Mouse (Mus musculus) forebrain, embryonic 15.5 days (tissue): ENCODE measurements at regions not wholly inside any gene's neighbourhood (a gene's known extent, or its start where the extent isn't known, plus 50 kb on each side); places are given as distances from the start of the nearest gene placed in this dataset.
"Not testable (repeated sequence)": the region's sequence is repeated elsewhere in the genome, so short reads cannot be mapped to it uniquely, and the experiment has no call there.

Source experiments
- ATAC-seq: fragments of 200-750 bp; cut with Nextera tagmentation; replicated peaks from 2 replicates; pipeline ENCODE4 v1.8.0; 2017; ENCODE audit warnings: mild to moderate bottlenecking, moderate TSS enrichment, moderate library complexity
- H3K27ac ChIP-seq: fragments of 300-500 bp; sonication (generic); replicated peaks from 2 replicates; pipeline ENCODE4 v1.5.1; 2015; ENCODE audit warnings: mild to moderate bottlenecking, inconsistent platforms
- H3K27me3 ChIP-seq: fragments of 300-500 bp; sonication (generic); 2 replicates; pipeline ENCODE4 v1.6.1; 2015; ENCODE audit warnings: inconsistent platforms
- H3K36me3 ChIP-seq: fragments of 300-500 bp; sonication (generic); 2 replicates; pipeline ENCODE4 v1.6.1; 2015; ENCODE audit warnings: mild to moderate bottlenecking, inconsistent platforms
- H3K4me1 ChIP-seq: fragments of 300-500 bp; sonication (generic); 2 replicates; pipeline ENCODE4 v1.6.1; 2015; ENCODE audit warnings: inconsistent platforms
- H3K4me2 ChIP-seq: fragments of 300-500 bp; sonication (generic); replicated peaks from 2 replicates; pipeline ENCODE4 v1.6.1; 2015; ENCODE audit warnings: mild to moderate bottlenecking, inconsistent platforms
- H3K4me3 ChIP-seq: fragments of 300-500 bp; sonication (generic); 2 replicates; pipeline ENCODE4 v1.5.1; 2015; ENCODE audit warnings: mild to moderate bottlenecking, inconsistent platforms
- H3K9ac ChIP-seq: fragments of 300-500 bp; sonication (generic); replicated peaks from 2 replicates; pipeline ENCODE4 v1.6.1; 2015; ENCODE audit warnings: mild to moderate bottlenecking, inconsistent platforms
- H3K9me3 ChIP-seq: fragments of 300-500 bp; sonication (generic); 2 replicates; pipeline ENCODE4 v1.6.1; 2016; ENCODE audit warnings: inconsistent platforms
- WGBS: fragments of 180-500 bp; shearing (Covaris S2); methylation state at CpG from one replicate; pipeline ENCODE4 v1.1.7; 2015; ENCODE audit warnings: mixed read lengths; 5-methylcytosine and 5-hydroxymethylcytosine counted together

DNA sequence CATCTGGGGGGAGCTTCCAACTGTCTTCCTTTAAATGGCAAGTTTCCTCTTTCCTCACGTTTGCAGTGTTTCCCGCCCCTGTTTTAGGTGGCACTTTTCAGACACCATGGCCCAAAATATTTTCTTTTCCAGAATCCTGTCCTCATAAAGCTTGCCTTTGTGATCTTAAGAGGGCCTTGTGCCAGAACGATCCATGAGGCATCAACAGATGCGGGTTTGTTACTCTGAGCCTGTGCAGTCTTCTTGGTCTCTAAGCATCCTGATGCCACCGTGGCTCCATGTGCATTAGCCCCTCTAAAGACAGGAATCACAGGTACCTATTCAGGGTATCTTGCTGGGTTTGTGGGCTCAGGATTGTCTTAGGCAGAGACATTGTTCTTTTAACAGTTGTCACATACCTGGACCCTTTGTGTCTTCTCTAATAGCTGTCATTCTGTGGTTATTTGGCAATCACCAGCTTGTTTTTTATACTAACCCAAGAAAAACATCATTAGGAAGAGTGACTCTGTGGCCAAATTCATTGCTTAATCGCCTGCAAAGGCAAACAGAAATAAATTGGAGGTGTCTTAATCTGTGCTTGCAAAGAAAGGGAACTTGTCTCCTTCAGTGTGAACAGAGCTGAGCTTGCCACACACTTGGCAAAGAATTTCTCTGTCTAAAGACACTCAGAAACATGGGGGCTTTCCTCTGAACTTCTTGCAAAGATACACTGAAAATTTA, 179.3 kb downstream of the Nuak1 start:
- no peaks in the 10 kb centered on the region for H3K27me3 ChIP-seq
- no peaks in the 10 kb centered on the region for H3K9me3 ChIP-seq
- no peak overlapping the region for H3K4me3 ChIP-seq
- no peaks in the 10 kb centered on the region for H3K4me1 ChIP-seq
- no peak overlapping the region for H3K27ac ChIP-seq
- no peak overlapping the region for H3K4me2 ChIP-seq
- no peaks in the 10 kb centered on the region for H3K36me3 ChIP-seq
- no peak for ATAC-seq
- no peak overlapping the region for H3K9ac ChIP-seq
- 71% methylated on average over 6 of the region's 6 CpGs for WGBS

DNA sequence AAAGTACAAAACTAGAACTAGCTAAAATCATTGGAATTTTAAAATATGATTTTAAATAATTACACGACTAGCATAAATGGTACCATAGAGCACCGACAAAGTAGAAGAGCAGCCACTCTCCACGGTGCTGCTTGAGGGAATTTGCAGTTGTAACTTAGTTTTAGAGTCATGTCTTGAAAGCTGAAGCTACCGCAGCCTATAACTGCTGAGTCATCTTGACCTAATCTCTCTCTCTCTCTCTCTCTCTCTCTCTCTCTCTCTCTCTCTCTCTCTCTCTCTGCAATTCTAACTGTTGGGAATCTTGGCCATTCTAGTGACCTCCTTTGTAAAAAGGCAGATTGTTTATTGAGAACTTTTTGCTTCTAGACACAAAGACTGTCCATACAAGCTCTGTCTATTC, 177.5 kb downstream of the Nuak1 start:
- H3K27me3 ChIP-seq = no peaks in the 10 kb centered on the region
- no peak overlapping the region for H3K9ac ChIP-seq
- H3K9me3 ChIP-seq = no peaks in the 10 kb centered on the region
- no peak for ATAC-seq
- H3K4me3 ChIP-seq = no peak overlapping the region
- no peaks in the 10 kb centered on the region for H3K36me3 ChIP-seq
- 93% methylated on average over 4 of the region's 4 CpGs for WGBS
- H3K4me2 ChIP-seq = no peak overlapping the region
- no peak overlapping the region for H3K27ac ChIP-seq
- no peaks in the 10 kb centered on the region for H3K4me1 ChIP-seq

DNA sequence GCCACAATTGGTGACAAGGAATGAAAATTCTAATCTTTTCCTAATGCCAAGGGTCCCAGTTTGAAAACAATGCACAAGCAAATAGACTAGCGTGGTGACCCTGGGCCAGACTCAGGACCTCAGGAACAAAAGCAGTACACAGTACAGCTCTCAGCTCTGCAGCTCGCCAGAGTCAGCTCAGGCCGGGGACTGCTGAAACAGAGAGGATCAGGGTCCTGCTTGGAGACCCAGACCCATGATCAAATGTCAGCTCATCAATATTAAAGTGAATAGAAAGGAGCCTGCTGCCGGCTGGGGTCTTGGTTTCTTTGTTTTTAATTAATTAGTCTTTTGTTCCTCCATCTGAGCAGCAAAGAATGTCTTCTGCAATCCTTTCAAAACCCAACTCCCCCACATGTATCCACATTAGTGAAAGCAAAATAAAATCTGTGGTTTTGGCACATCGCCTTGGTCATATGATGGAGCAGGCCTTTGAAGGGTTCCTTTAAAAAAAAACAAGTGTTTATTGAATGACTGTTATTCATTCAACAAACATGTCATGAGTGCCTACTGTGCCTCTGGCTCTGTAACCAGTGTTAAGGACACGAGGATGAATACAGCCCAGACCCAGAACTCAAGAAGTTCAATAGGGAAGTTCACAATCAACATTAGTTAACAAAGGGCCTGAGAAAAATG, 154.4 kb downstream of the Nuak1 start:
- no peaks in the 10 kb centered on the region for H3K9me3 ChIP-seq
- no peak overlapping the region for H3K4me3 ChIP-seq
- peaks cover 9% of the 10 kb centered on the region for H3K4me1 ChIP-seq
- peak overlapping the region; percentile 63 for H3K27ac ChIP-seq
- no peaks in the 10 kb centered on the region for H3K36me3 ChIP-seq
- 26% methylated on average over 6 of the region's 6 CpGs for WGBS
- no peaks in the 10 kb centered on the region for H3K27me3 ChIP-seq
- H3K9ac ChIP-seq = no peak overlapping the region
- peak; percentile 69; the same call in 1 of the 2 replicates for ATAC-seq
- H3K4me2 ChIP-seq = no peak overlapping the region

DNA sequence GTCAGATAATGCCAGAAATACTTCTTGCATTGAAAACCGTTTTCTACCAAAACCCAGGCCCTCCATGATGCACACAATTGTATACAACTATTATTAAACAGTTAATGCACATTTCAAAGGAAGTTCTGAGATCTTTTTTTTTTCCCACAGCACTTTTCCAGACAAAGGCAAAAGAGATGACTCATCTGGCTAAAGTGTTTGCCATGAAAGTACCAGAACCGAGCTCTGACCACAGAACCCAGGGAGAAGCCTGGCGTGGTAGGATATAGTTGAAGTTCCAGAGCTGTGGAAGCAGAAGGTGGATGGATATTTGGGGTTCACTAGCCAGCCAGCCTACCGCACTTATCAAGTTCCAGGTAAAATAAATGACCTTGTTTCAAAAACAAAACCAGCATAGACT, 146.0 kb downstream of the Nuak1 start:
- H3K4me1 ChIP-seq = no peaks in the 10 kb centered on the region
- no peaks in the 10 kb centered on the region for H3K27me3 ChIP-seq
- H3K9ac ChIP-seq = no peak overlapping the region
- no peak overlapping the region for H3K4me3 ChIP-seq
- H3K4me2 ChIP-seq = no peak overlapping the region
- ATAC-seq = no peak
- 91% methylated on average over 4 of the region's 4 CpGs for WGBS
- H3K9me3 ChIP-seq = no peaks in the 10 kb centered on the region
- H3K27ac ChIP-seq = no peak overlapping the region
- H3K36me3 ChIP-seq = no peaks in the 10 kb centered on the region

DNA sequence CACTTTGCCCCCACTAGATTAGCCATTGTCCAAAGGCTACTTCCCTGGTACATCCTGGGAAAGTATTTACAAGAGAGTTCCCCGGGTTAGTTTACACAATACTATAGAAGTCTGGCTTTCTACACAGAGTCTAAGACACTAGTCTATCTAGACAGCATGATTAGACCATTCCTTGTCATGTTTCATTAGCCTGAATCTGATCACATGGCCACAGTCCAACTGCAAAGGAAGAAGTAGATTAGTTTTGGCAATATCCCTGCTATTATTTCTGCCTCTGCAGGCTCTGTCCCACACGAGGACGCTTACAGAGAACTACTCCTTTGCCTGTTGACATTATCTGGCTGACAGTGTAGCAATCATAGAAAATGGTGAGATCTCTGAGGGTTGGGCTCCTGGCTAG, 144.2 kb downstream of the Nuak1 start:
- WGBS = 82% methylated on average over 3 of the region's 3 CpGs
- no peaks in the 10 kb centered on the region for H3K27me3 ChIP-seq

DNA sequence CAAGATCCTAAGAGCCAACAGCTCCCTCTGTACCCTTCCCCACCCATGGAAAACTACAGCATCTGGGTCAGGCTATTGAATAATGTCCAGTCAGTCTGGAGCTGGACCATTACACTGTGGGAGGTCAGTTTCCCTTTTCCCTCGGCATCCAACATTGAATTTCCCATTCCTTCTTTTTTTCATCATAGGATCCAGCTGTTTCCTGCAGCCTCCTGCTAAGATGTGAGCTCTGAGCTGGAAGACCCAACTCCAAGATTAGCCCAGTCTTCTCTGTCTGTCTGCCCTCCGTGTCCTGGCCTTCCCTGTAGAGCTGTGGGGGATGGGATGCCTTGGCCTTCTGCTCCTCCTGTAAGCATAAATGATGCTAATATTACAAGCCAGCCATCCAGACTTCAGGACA, 138.8 kb downstream of the Nuak1 start:
- no peaks in the 10 kb centered on the region for H3K9me3 ChIP-seq
- no peak for ATAC-seq
- no peak overlapping the region for H3K4me2 ChIP-seq
- no peaks in the 10 kb centered on the region for H3K36me3 ChIP-seq
- no peaks in the 10 kb centered on the region for H3K27me3 ChIP-seq
- no peak overlapping the region for H3K27ac ChIP-seq
- H3K4me3 ChIP-seq = no peak overlapping the region
- H3K4me1 ChIP-seq = no peaks in the 10 kb centered on the region
- no peak overlapping the region for H3K9ac ChIP-seq
- WGBS = 80% methylated on average over 2 of the region's 2 CpGs

More for the DNA sequence above, 144.2 kb downstream of the Nuak1 start:
- Histone ChIP-seq H3K4me1 (no peaks in the 10 kb centered on the region), H3K9ac (no peak overlapping the region), H3K36me3 (no peaks in the 10 kb centered on the region), H3K4me2 (no peak overlapping the region), H3K27ac (no peak overlapping the region), H3K4me3 (no peak overlapping the region), H3K9me3 (no peaks in the 10 kb centered on the region)
- no peak for ATAC-seq

DNA sequence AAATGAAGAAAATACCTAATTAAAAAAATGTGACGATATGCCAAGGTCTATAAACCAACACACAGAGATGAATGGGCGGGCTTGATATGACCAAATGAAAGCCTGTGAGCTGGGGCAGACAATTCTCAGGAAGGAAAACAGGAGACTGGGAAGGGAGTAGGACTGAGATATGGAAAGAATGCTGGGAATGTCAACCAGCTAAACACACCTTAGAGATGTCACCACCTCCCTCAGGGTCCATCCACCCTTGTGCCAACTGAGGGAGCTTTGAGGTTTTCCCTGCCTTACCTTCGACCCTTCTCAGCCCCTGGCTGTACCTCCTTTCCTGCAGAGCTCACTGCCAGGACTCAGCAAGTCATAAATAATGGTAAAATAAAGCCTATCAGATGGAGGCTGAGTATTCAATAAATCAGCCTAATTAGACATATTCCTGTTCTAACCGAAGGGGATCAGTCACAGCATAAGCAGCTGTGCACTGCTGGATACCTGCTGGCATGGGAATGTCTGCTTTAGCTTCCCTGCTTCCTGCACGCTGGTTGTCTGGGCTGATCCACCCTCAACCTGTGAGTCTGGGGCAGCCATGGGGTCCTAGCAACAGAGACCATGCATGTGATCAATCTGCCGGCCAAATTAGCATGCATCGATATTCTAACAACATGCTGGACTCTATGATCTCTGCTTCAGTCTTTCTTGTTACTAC, 137.4 kb downstream of the Nuak1 start:
- WGBS = 81% methylated on average over 7 of the region's 7 CpGs
- no peaks in the 10 kb centered on the region for H3K9me3 ChIP-seq
- H3K27ac ChIP-seq = no peak overlapping the region
- H3K9ac ChIP-seq = no peak overlapping the region
- ATAC-seq = no peak
- no peaks in the 10 kb centered on the region for H3K36me3 ChIP-seq
- H3K4me3 ChIP-seq = no peak overlapping the region
- no peaks in the 10 kb centered on the region for H3K4me1 ChIP-seq
- no peak overlapping the region for H3K4me2 ChIP-seq
- no peaks in the 10 kb centered on the region for H3K27me3 ChIP-seq

DNA sequence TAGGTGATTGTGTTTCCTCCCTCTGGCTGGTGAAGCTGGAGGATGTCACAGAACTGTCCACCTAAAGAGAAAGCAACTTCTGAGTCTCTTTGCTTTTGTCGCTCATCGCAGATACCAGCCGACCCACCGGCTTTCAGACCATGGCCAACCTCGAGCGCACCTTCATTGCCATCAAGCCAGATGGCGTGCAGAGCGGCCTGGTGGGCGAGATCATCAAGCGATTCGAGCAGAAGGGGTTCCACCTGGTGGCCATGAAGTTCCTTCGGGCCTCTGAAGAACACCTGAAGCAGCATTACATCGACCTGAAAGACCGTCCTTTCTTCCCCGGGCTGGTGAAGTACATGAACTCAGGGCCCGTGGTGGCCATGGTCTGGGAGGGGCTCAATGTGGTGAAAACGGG, 131.7 kb downstream of the Nuak1 start:
- not testable (repeated sequence) for ATAC-seq, H3K4me3 ChIP-seq, H3K27ac ChIP-seq, H3K9me3 ChIP-seq, H3K27me3 ChIP-seq, H3K4me2 ChIP-seq, H3K9ac ChIP-seq, H3K36me3 ChIP-seq, H3K4me1 ChIP-seq
- WGBS = 94% methylated on average over 17 of the region's 17 CpGs

DNA sequence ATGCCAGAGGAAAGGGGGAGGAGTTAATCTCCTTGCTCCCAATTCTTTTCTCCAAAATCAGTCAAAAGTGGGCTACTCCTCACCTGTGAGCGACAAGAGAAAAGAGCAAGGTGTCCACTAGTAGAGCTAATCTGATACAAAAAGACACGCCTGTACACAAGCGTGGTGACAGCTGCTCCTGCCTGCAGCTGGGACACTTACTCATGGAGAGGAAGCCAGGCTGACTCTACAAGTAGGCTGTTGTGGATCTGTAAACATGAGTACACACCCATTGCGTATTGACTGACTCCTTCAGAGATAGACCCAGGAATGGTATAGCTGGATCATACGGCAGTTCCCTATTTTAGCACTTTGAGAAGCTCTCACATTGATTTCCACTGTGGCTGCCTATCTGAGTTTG, 129.7 kb downstream of the Nuak1 start:
- H3K27ac ChIP-seq = no peak overlapping the region
- no peak for ATAC-seq
- 92% methylated on average over 5 of the region's 5 CpGs for WGBS

DNA sequence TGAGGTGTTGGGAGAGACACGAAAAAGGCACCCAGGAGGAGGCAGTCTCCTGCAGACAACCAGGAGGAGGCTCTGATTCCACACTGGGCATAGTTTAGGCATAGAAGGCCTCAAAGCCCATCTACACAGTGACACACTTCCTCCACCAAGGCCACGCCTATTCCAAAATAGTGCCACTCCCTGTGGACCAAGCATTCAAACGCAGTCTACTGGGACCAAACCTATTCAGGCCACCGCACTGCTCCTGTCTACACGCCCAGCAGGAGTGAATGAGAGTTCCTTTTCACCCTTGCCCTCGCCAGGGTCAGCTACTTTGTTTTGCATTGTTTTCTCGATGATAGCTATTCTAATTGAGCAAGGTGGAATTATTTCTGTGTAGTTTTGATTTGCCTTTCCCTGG, 127.7 kb downstream of the Nuak1 start:
- Histone ChIP-seq H3K4me1 (no peaks in the 10 kb centered on the region), H3K4me2 (no peak overlapping the region), H3K9ac (no peak overlapping the region), H3K9me3 (no peaks in the 10 kb centered on the region), H3K36me3 (no peaks in the 10 kb centered on the region), H3K27me3 (no peaks in the 10 kb centered on the region), H3K27ac (no peak overlapping the region), H3K4me3 (no peak overlapping the region)
- WGBS = 53% methylated on average over 7 of the region's 7 CpGs
- ATAC-seq = no peak

More for the DNA sequence above, 129.7 kb downstream of the Nuak1 start:
- no peaks in the 10 kb centered on the region for H3K36me3 ChIP-seq
- H3K4me1 ChIP-seq = no peaks in the 10 kb centered on the region
- H3K4me2 ChIP-seq = no peak overlapping the region
- no peak overlapping the region for H3K9ac ChIP-seq
- H3K9me3 ChIP-seq = no peaks in the 10 kb centered on the region
- H3K4me3 ChIP-seq = no peak overlapping the region
- no peaks in the 10 kb centered on the region for H3K27me3 ChIP-seq

DNA sequence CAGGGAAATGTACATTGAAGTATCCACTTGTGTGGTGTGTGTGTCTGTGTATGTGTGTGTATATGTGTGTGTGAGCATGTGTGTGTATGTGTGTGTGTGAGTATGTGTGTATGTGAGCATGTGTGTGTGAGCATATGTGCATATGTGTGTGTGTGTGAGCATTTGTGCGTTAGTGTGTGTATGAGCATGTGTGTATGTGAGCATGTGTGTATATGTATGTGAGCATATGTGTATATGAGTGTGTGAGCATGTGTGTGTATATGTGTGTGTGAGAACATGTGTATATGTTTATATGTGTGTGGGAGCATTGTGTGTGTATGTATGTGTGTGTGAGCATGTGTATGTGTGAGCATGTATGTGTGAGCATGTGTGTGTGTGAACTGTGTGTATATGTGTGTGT, 123.5 kb downstream of the Nuak1 start:
- Histone ChIP-seq H3K27ac (no peak overlapping the region), H3K4me2 (no peak overlapping the region), H3K27me3 (no peaks in the 10 kb centered on the region), H3K4me3 (no peak overlapping the region), H3K36me3 (no peaks in the 10 kb centered on the region), H3K4me1 (no peaks in the 10 kb centered on the region), H3K9me3 (no peaks in the 10 kb centered on the region), H3K9ac (no peak overlapping the region)
- no peak for ATAC-seq
- 93% methylated on average over 1 of the region's 1 CpGs for WGBS

DNA sequence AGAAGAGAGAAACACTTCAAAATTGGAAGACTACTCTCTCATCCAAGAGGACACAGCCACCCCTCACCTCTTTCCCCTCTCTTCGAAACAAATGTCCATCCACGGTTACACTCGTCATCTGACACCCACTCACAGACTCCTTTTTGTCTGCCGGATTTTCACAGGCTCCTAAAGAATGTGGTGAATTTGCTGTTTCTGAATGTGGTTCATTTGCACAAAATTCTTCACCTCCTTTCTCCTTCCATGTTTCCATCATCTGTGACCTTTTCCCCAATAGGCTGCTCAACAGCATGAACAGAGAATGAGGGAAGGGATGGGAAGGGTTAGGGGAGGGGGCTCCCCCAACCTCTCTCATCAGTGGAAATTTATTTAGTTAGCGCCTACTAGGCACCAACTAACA, 122.4 kb downstream of the Nuak1 start:
- no peak overlapping the region for H3K4me2 ChIP-seq
- H3K9ac ChIP-seq = no peak overlapping the region
- H3K27ac ChIP-seq = no peak overlapping the region
- H3K27me3 ChIP-seq = no peaks in the 10 kb centered on the region
- ATAC-seq = no peak
- no peaks in the 10 kb centered on the region for H3K4me1 ChIP-seq
- 39% methylated on average over 5 of the region's 5 CpGs for WGBS
- H3K36me3 ChIP-seq = no peaks in the 10 kb centered on the region
- H3K9me3 ChIP-seq = no peaks in the 10 kb centered on the region
- no peak overlapping the region for H3K4me3 ChIP-seq
